Mouse (Mus musculus): ENCODE results near the gene Srsf2.
"Not testable (repeated sequence)": the region's sequence is repeated elsewhere in the genome, so short reads cannot be mapped to it uniquely, and the experiment has no call there.

Gene Srsf2

GRCm38 (mm10) chr11:116852291-116852890, 503 bp downstream of the Srsf2 start, which contains the start of gene Mfsd11:
Gene Mfsd11, plus strand, starts transcription at chr11:116852440.
- DNase-seq: peak; percentile 76 to 79

GRCm38 (mm10) chr11:116851576-116852290, 1.2 kb downstream of the Srsf2 start:
- no peak for DNase-seq

GRCm38 (mm10) chr11:116850833-116851477, 1.9 kb downstream of the Srsf2 start:
- DNase-seq: no peak

GRCm38 (mm10) chr11:116850085-116850484, 2.8 kb downstream of the Srsf2 start:
- DNase-seq: no peak

- DNase-seq: no peak
Measured at GRCm38 (mm10) chr11:116849587-116849986, 3.3 kb downstream of the Srsf2 start.

GRCm38 (mm10) chr11:116848877-116849178, 4.1 kb downstream of the Srsf2 start:
- DNase-seq: not testable (repeated sequence)

GRCm38 (mm10) chr11:116848086-116848876, 4.6 kb downstream of the Srsf2 start:
- DNase-seq: no peak

- no peak for DNase-seq
Measured at GRCm38 (mm10) chr11:116847187-116848085, 5.5 kb downstream of the Srsf2 start.

GRCm38 (mm10) chr11:116846593-116847181, 6.2 kb downstream of the Srsf2 start:
- DNase-seq: no peak

- DNase-seq: peak; percentile 89 to 95
Measured at GRCm38 (mm10) chr11:116843261-116844233, 9.3 kb downstream of the Srsf2 start, which contains the start of the genes Mettl23 and Jmjd6. Gene Mettl23, plus strand, starts transcription at chr11:116843278. Gene Jmjd6, minus strand, starts transcription at chr11:116843449.

- peak; percentile 65 to 71 for DNase-seq
Measured at GRCm38 (mm10) chr11:116842531-116843260, 10.2 kb downstream of the Srsf2 start.

- DNase-seq: no peak
Measured at GRCm38 (mm10) chr11:116840748-116841147, 12.1 kb downstream of the Srsf2 start.

GRCm38 (mm10) chr11:116839601-116840000, 13.3 kb downstream of the Srsf2 start:
- DNase-seq: no peak

GRCm38 (mm10) chr11:116838936-116839335, 14.0 kb downstream of the Srsf2 start:
- no peak for DNase-seq

- DNase-seq: no peak
Measured at GRCm38 (mm10) chr11:116837441-116837840, 15.5 kb downstream of the Srsf2 start.

- no peak for DNase-seq
Measured at GRCm38 (mm10) chr11:116836283-116836682, 16.6 kb downstream of the Srsf2 start.

GRCm38 (mm10) chr11:116834954-116835353, 17.9 kb downstream of the Srsf2 start:
- DNase-seq: no peak

- no peak for DNase-seq
Measured at GRCm38 (mm10) chr11:116832172-116832685, 20.7 kb downstream of the Srsf2 start.

GRCm38 (mm10) chr11:116827534-116828165, 25.2 kb downstream of the Srsf2 start, which contains the start of gene Mxra7:
Gene Mxra7, minus strand, starts transcription at chr11:116828046.
- peak; percentile 51 to 63 for DNase-seq
